Mouse (Mus musculus): ENCODE measurements at regions not wholly inside any gene's neighbourhood (a gene's known extent, or its start where the extent isn't known, plus 50 kb on each side); places are given as distances from the start of the nearest gene placed in this dataset.

GRCm38 (mm10) chr4:124254446-124255182 is 336.8 kb upstream of the 4930535I16Rik start:
- ATAC-seq (ENCODE audit: low TSS enrichment) = no peak

GRCm38 (mm10) chr4:124241600-124241999 is 323.8 kb upstream of the 4930535I16Rik start:
- ATAC-seq (ENCODE audit: low TSS enrichment) = no peak

- ATAC-seq (ENCODE audit: low TSS enrichment) = no peak
These were observed 318.7 kb upstream of the 4930535I16Rik start for GRCm38 (mm10) chr4:124236476-124236875.

- peak; percentile 84 for ATAC-seq (ENCODE audit: low TSS enrichment)
These were observed 310.7 kb upstream of the 4930535I16Rik start for GRCm38 (mm10) chr4:124228537-124228936.

GRCm38 (mm10) chr4:124223646-124224500 is 306.1 kb upstream of the 4930535I16Rik start:
- ATAC-seq (ENCODE audit: low TSS enrichment) = no peak

GRCm38 (mm10) chr4:124221736-124222135 is 303.9 kb upstream of the 4930535I16Rik start:
- ATAC-seq (ENCODE audit: low TSS enrichment) = no peak

GRCm38 (mm10) chr4:124217206-124217605 is 299.4 kb upstream of the 4930535I16Rik start:
- ATAC-seq (ENCODE audit: low TSS enrichment) = no peak

- no peak for ATAC-seq (ENCODE audit: low TSS enrichment)
These were observed 298.5 kb upstream of the 4930535I16Rik start for GRCm38 (mm10) chr4:124216351-124216750.

- ATAC-seq (ENCODE audit: low TSS enrichment) = no peak
These were observed 297.3 kb upstream of the 4930535I16Rik start for GRCm38 (mm10) chr4:124215077-124215476.

- ATAC-seq (ENCODE audit: low TSS enrichment) = peak; percentile 83
These were observed 292.3 kb upstream of the 4930535I16Rik start for GRCm38 (mm10) chr4:124210103-124210502.

- peak; percentile 48 for ATAC-seq (ENCODE audit: low TSS enrichment)
These were observed 288.7 kb upstream of the 4930535I16Rik start for GRCm38 (mm10) chr4:124206480-124206879.

- no peak for ATAC-seq (ENCODE audit: low TSS enrichment)
These were observed 285.9 kb upstream of the 4930535I16Rik start for GRCm38 (mm10) chr4:124203736-124204135.

GRCm38 (mm10) chr4:124199884-124200844 is 282.3 kb upstream of the 4930535I16Rik start:
- no peak for ATAC-seq (ENCODE audit: low TSS enrichment)

GRCm38 (mm10) chr4:124198832-124199231 is 281.0 kb upstream of the 4930535I16Rik start:
- ATAC-seq (ENCODE audit: low TSS enrichment) = peak; percentile 87

- no peak for ATAC-seq (ENCODE audit: low TSS enrichment)
These were observed 278.9 kb upstream of the 4930535I16Rik start for GRCm38 (mm10) chr4:124196711-124197110.

- ATAC-seq (ENCODE audit: low TSS enrichment) = no peak
These were observed 275.4 kb upstream of the 4930535I16Rik start for GRCm38 (mm10) chr4:124193059-124193721.

GRCm38 (mm10) chr4:124190775-124191174 is 273.0 kb upstream of the 4930535I16Rik start:
- no peak for ATAC-seq (ENCODE audit: low TSS enrichment)

- peak; percentile 16; the same call in 1 of the 2 replicates for ATAC-seq (ENCODE audit: low TSS enrichment)
These were observed 272.2 kb upstream of the 4930535I16Rik start for GRCm38 (mm10) chr4:124189993-124190385.

- ATAC-seq (ENCODE audit: low TSS enrichment) = peak; percentile 41; the same call in 1 of the 2 replicates
These were observed 271.6 kb upstream of the 4930535I16Rik start for GRCm38 (mm10) chr4:124189352-124189992.

- no peak for ATAC-seq (ENCODE audit: low TSS enrichment)
These were observed 269.3 kb upstream of the 4930535I16Rik start for GRCm38 (mm10) chr4:124187108-124187507.
